Mouse (Mus musculus): ENCODE measurements around the gene Col24a1.

DNA sequence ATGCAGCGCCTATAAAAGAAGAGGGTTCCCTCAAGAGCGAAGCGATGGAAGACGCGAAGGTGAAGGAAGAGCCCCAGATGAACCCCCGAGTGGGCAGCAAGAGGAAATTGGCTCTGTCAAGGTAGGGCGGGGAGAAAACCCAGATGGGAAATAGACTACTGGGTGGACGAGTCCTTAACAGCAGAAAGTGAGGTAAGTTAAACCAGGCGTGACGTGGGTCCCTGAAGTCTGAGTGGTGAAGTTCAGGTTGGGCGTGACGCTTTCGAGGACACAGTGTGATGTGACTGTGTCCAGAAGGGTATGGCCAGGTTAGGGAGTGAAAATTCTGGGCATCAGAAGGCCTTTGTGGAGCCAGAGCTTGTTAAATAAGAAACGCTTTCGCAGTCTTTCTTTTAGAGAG lies 284.6 kb downstream of the Col24a1 start:
- TF ChIP-seq CTCF (IDR thresholded peaks at IDR 0.05; ENCODE audit: borderline replicate concordance, insufficient read depth, low read length) (no peak), POLR2A (IDR thresholded peaks at IDR 0.05; ENCODE audit: low read depth, low read length) (no peak)
